Mouse (Mus musculus): Measurements from ENCODE around the gene Il1rap.

Gene Il1rap

DNA sequence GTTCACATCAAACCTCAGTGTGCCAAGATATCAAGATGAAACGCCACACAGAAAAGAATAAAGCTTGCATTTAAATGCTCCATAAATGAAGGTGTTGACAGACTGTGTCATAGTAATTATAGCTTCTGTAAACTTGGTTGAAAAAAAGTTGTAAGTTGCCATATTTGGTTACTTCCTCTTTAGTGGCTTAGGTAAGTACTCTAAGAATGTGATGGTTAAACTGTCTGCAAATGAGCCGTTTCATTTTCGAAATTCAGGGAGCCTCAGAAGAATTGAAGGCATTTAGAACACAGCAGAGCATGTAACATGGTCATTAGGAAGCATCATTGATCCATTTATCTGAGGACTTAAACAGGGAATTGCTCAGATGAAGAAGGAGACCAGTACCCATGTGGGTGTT lies 146.6 kb downstream of the Il1rap start:
- no peak for DNase-seq (ENCODE audit: low spot score)

GRCm38 (mm10) chr16:26730941-26731340 lies 149.4 kb downstream of the Il1rap start:
- no peak for DNase-seq (ENCODE audit: low spot score)

- DNase-seq (ENCODE audit: low spot score) = no peak
These were observed 151.1 kb downstream of the Il1rap start for GRCm38 (mm10) chr16:26732566-26732965.

DNA sequence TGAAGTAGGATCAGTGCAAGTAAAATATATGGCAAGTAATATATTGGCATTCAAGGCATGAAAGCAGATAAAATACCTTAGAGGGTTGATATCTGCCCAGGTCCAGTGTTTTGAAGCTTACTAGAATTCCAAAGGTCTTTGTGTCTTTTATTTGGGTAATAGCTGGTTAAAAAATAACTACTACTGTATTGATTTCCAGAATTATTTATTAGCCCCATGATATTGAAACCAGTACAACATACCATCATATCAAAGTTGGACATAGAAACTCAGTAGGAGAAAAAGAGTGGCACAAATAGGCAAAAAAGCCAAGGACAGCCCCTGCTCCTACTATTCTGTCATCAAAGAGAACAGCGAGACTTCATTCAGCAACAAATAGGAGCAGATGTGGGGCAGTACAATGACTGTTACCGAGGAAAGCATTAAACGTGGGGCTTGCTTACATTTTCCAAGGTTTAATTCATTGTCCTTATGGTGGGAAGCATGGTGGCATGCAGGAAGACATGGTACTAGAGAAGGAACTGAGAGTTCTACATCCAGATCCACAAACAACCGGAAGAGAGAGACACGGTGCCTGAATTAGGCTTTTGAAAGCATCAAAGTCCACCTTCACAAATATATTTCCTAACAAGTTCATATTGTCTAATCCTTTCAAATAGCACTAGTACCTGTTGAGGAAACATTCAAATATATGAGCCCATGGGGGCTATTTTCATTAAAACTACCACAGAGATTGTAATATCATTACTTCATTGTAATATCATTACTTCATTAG lies 174.1 kb downstream of the Il1rap start:
- no peak for DNase-seq (ENCODE audit: low spot score)

DNA sequence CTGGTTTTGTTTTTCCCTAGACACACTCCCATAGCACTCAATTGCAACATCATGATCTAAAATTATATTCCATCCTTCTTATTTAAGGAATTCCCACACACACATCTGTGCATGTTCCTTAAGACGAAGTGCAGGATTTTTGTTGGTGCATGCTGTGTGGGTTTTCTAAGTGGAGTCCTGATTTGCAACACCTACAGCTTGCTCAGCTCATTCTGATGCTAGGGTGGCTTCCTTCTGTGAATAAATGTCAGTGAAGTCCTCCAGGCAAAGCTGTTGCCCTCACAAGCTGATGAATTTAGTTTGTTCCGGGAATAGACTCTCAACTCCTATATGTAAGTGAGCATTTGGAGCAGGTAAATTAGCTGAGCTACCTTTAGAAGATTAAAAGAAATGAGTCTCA lies 194.5 kb downstream of the Il1rap start:
- no peak for DNase-seq (ENCODE audit: low spot score)

DNA sequence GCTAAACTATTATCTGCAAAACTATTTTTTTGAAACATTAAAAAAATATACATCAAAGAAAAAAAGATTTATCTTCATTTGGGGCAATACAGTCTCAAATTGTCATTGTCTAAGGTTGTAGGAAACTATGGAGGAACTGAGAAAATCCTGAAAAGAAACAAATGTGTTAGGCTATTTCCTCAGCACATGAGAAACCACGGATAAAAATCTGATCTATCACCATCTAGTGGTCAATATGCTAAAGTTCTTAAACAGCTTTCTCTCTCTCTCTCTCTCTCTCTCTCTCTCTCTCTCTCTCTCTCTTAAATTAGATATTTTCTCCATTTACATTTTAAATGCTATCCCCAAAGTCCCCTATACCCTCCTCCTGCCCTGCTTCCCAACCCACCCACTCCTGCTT lies 195.6 kb downstream of the Il1rap start:
- DNase-seq (ENCODE audit: low spot score) = peak; percentile 41
